Mouse (Mus musculus) G1E-ER4 (cell line): ENCODE data around the gene 1700069L16Rik. TPM values are rescaled to one million over a fixed set of nuclear protein-coding genes. Genes with fewer than 3 reads are reported as not detected.

Experiments used
- GATA1 ChIP-seq: IDR thresholded peaks from one replicate; pipeline ENCODE4 v1.8.0; 2012; ENCODE audit warnings: low read length, inconsistent platforms
- polyA plus RNA-seq: library from polyadenylated mRNA; stranded (reverse); fragments of >175 nt; gene quantifications from 2 replicates; pipeline ENCODE4 v1.2.3, GENCODE M21; 2012

1700069L16Rik gene
- polyA plus RNA-seq, 1 experiment: not detected

DNA sequence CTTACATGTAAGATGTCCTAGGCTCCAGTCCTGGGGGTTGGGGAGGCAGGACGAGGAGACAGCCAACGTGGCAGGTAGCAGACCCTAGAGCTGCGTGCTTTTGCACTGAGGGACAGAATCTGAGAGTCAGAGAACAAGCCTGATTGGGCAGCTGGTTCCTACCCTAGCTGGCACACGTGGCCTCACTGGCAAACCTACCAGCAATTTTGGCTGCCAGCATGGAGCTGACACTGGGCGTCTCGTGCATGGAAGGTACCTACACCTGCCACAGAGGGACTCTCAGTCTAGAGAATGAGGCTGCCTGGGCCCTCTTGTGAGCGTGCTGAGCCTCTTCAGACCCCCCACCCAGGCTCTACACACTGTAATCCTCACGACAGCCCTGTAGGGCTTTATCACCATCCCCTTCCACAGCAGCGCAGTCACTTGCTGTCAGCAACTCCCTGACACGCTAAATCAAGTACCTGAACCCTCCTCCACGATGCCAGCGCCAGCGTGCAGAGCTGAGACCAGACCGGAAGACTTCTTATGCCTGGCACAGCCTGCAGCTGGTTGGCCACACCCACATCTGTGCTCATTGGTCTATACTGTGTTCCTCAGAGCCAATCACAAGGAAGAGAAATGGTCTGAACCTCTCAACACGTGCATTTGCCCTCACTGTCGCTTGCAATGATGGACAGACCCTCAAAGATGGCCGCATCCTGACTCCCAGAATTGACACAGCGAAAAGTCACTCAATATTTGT lies 81.3 kb downstream of the 1700069L16Rik start:
- no peak for TF ChIP-seq GATA1

Other genes starting within 250 kb of the 1700069L16Rik start
- gene Wscd2, start 234.4 kb downstream of the 1700069L16Rik start, polyA plus RNA-seq: not detected in 2 replicates
- gene Cmklr1, start 74.3 kb downstream of the 1700069L16Rik start, polyA plus RNA-seq: not detected in 2 replicates
- 1.9 and 2.3 TPM in 2 replicates for gene Ficd, start 11.0 kb upstream of the 1700069L16Rik start, polyA plus RNA-seq
- gene Sart3, start 47.7 kb upstream of the 1700069L16Rik start, polyA plus RNA-seq: 47.6 and 50.0 TPM in 2 replicates
- gene Iscu, start 48.0 kb upstream of the 1700069L16Rik start, polyA plus RNA-seq: 65.6 and 75.1 TPM in 2 replicates
- 0.05 and 0.14 TPM in 2 replicates for gene Tmem119, start 75.7 kb upstream of the 1700069L16Rik start, polyA plus RNA-seq
- 40.3 and 52.4 TPM in 2 replicates for gene Selplg, start 107.9 kb upstream of the 1700069L16Rik start, polyA plus RNA-seq
- 72.9 and 83.3 TPM in 2 replicates for gene Coro1c, start 184.0 kb upstream of the 1700069L16Rik start, polyA plus RNA-seq